8 mouse cellular contexts compared by ENCODE assay signal in genomic region chr11:77887373-77887960, GRCm38 (mm10). TPM values are rescaled to one million over a fixed set of nuclear protein-coding genes. Genes with fewer than 3 reads are reported as not detected.
DNase-seq lines count a peak whose midpoint lies in the region; ATAC-seq and TF ChIP-seq lines count a peak whose summit lies in the region.

No protein-coding gene starts in this region.

- 42% methylated on average over 17 of the region's 17 CpGs for WGBS in forebrain, embryonic 11.5 days
- WGBS in limb, embryonic 15.5 days = 30% methylated on average over 17 of the region's 17 CpGs

- H3K4me3 ChIP-seq in ES-Bruce4 (ENCODE audit: low read depth, low read length) = 0 out of 2 replicates have a peak overlapping the region, but pooled peaks have one; percentile 14
- no peak overlapping the region for H3K4me3 ChIP-seq in forebrain, embryonic 11.5 days (ENCODE audit: low read depth, low read length)
- H3K4me3 ChIP-seq in limb, embryonic 15.5 days = no peak overlapping the region

- H3K36me3 ChIP-seq in ES-Bruce4 (ENCODE audit: control insufficient read depth, insufficient read depth, low read length, poor library complexity, severe bottlenecking) = peaks cover 5% of the 10 kb centered on the region
- H3K36me3 ChIP-seq in forebrain, embryonic 11.5 days (ENCODE audit: control insufficient read depth, insufficient read depth, low read length) = no peaks in the 10 kb centered on the region
- H3K36me3 ChIP-seq in limb, embryonic 15.5 days = no peaks in the 10 kb centered on the region

- peaks cover 22% of the 10 kb centered on the region for H3K4me1 ChIP-seq in ES-Bruce4 (ENCODE audit: control insufficient read depth, insufficient read depth, low read length)
- peaks cover 28% of the 10 kb centered on the region for H3K4me1 ChIP-seq in forebrain, embryonic 11.5 days (replicated peaks; ENCODE audit: control insufficient read depth, insufficient read depth, low read length)
- H3K4me1 ChIP-seq in limb, embryonic 15.5 days = peaks cover 24% of the 10 kb centered on the region

- TF ChIP-seq CTCF in ES-Bruce4 (IDR thresholded peaks at IDR 0.05; ENCODE audit: low read depth, low read length) = no peak

- H3K27ac ChIP-seq in ES-Bruce4 (ENCODE audit: insufficient read depth, low read length) = peak overlapping the region; percentile 76
- H3K27ac ChIP-seq in forebrain, embryonic 11.5 days (ENCODE audit: low read depth, low read length) = peak overlapping the region; percentile 63
- H3K27ac ChIP-seq in limb, embryonic 15.5 days = no peak overlapping the region

- intact Hi-C loops in heart, postnatal 10 days (cut with DNase I) = no loop called here
- intact Hi-C loops in heart, postnatal 14 days (cut with DNase I) = no loop called here

- H3K9me3 ChIP-seq in ES-Bruce4 (replicated peaks; ENCODE audit: control insufficient read depth, insufficient read depth, low read length, poor library complexity, severe bottlenecking) = no peaks in the 10 kb centered on the region
- H3K9me3 ChIP-seq in forebrain, embryonic 11.5 days (ENCODE audit: control insufficient read depth, low read length) = no peaks in the 10 kb centered on the region
- no peaks in the 10 kb centered on the region for H3K9me3 ChIP-seq in limb, embryonic 15.5 days

- 0 out of 2 replicates have a peak overlapping the region, but pooled peaks have one; percentile 8 for H3K4me2 ChIP-seq in forebrain, embryonic 11.5 days (ENCODE audit: low read depth, low read length, severe bottlenecking)
- H3K4me2 ChIP-seq in limb, embryonic 15.5 days = no peak overlapping the region

- peak; percentile 65; the same call in 1 of the 2 replicates for ATAC-seq in forebrain, embryonic 11.5 days (replicated peaks; ENCODE audit: low FRiP score)
- ATAC-seq in limb, embryonic 15.5 days (ENCODE audit: insufficient number of reproducible peaks, low FRiP score, low TSS enrichment, low read depth) = peak; percentile 46; the same call in 1 of the 2 replicates

- no peaks in the 10 kb centered on the region for H3K27me3 ChIP-seq in ES-Bruce4 (ENCODE audit: control insufficient read depth, insufficient read depth, low read length, poor library complexity, severe bottlenecking)
- H3K27me3 ChIP-seq in forebrain, embryonic 11.5 days (ENCODE audit: control insufficient read depth, insufficient read depth, low read length) = no peaks in the 10 kb centered on the region
- H3K27me3 ChIP-seq in limb, embryonic 15.5 days = peaks cover 4% of the 10 kb centered on the region; the same call in 1 of the 2 replicates

- no peak for TF ChIP-seq POLR2A in ES-Bruce4 (IDR thresholded peaks at IDR 0.05; ENCODE audit: insufficient read depth, low read length)

- peak overlapping the region; percentile 66 for H3K9ac ChIP-seq in ES-Bruce4 (ENCODE audit: low read depth, poor library complexity, severe bottlenecking)
- H3K9ac ChIP-seq in forebrain, embryonic 11.5 days (ENCODE audit: low read length) = peak overlapping the region; percentile 37; the same call in 1 of the 2 replicates
- H3K9ac ChIP-seq in limb, embryonic 15.5 days = no peak overlapping the region

- peak; percentile 85 for TF ChIP-seq EP300 in ES-Bruce4 (IDR thresholded peaks at IDR 0.05; ENCODE audit: insufficient read depth, low read depth, low read length)

- DNase-seq in heart, postnatal 10 days = peak; percentile 35 to 40
- no peak for DNase-seq in heart, postnatal 14 days
- DNase-seq in forebrain, embryonic 11.5 days (ENCODE audit: low spot score) = no peak
- peak; percentile 53 for DNase-seq in right cerebral cortex, postnatal 14 days
- no peak for DNase-seq in cerebellum, adult 8-10 months
- DNase-seq in ovary, postnatal 10 days (ENCODE audit: low spot score) = no peak

RNA-seq across cellular contexts. Expression of gene Pipox, which starts 6.4 kb away (rescaled TPM):
- total RNA-seq in heart, postnatal 10 days (2021) = 1 to 10 TPM; 1.2 to 1.4 TPM
- 1 to 10 TPM in 1 of 2 experiments, under 1 TPM in 1; 0.98 to 1.1 TPM for total RNA-seq in heart, postnatal 14 days (2021)
- polyA plus RNA-seq in ES-Bruce4 (2011; ENCODE audit: insufficient read depth, insufficient read length, low read depth, missing spikeins) = 14.3 and 17.0 TPM in 2 replicates
- 13.6 and 16.0 TPM in 2 replicates for polyA plus RNA-seq in forebrain, embryonic 11.5 days (2014; fragmentation: Nextera tagmentation; extraction: Ambion mirVana)
- 0.74 and 0.91 TPM in 2 replicates for polyA plus RNA-seq in limb, embryonic 15.5 days (2015; fragmentation: Nextera tagmentation; extraction: Ambion mirVana)

RNA-seq across cellular contexts. Expression of gene Sez6, which starts 43.1 kb away (rescaled TPM):
- total RNA-seq in heart, postnatal 10 days (2021) = under 1 TPM; 0.22 to 0.64 TPM
- under 1 TPM; 0.22 to 0.50 TPM for total RNA-seq in heart, postnatal 14 days (2021)
- 0.33 and 0.57 TPM in 2 replicates for polyA plus RNA-seq in ES-Bruce4 (2011; ENCODE audit: insufficient read depth, insufficient read length, low read depth, missing spikeins)
- 14.3 and 16.7 TPM in 2 replicates for polyA plus RNA-seq in forebrain, embryonic 11.5 days (2014; fragmentation: Nextera tagmentation; extraction: Ambion mirVana)
- polyA plus RNA-seq in limb, embryonic 15.5 days (2015; fragmentation: Nextera tagmentation; extraction: Ambion mirVana) = 0.42 and 0.84 TPM in 2 replicates

Comparison
In these comparisons a context has a peak if more than half of its experiments do, and no peak if none do; other contexts are left out.
1. DNase-seq: peak in heart, postnatal 10 days (2 of 2) and right cerebral cortex, postnatal 14 days (single experiment); none in heart, postnatal 14 days (0 of 2), forebrain, embryonic 11.5 days (single experiment), cerebellum, adult 8-10 months (single experiment) and ovary, postnatal 10 days (single experiment).